9 mouse cellular contexts compared by ENCODE assay signal in genomic region chr13:97007501-97008265, GRCm38 (mm10). TPM values are rescaled to one million over a fixed set of nuclear protein-coding genes. Genes with fewer than 3 reads are reported as not detected.
DNase-seq lines count a peak whose midpoint lies in the region; ATAC-seq and TF ChIP-seq lines count a peak whose summit lies in the region.
"Had no signal": no experiment of that assay in that cellular context is flagged by ENCODE, and none has a peak within 500 bp of the region (broad histone marks: within the 10 kb centered on the region; RNA-seq: fewer than 3 reads in every experiment).

No protein-coding gene starts in this region.

- TF ChIP-seq EP300 in MEL (IDR thresholded peaks at IDR 0.05; ENCODE audit: low read depth in 1 of 2, low read length in 2 of 2), result peak in 1 of 2 experiments; percentile 51; a peak in 2 of 4 replicates

- H3K27me3 ChIP-seq in heart, embryonic 12.5 days (replicated peaks), result no peaks in the 10 kb centered on the region
- H3K27me3 ChIP-seq in MEL (ENCODE audit: control insufficient read depth in 1 of 2, insufficient read depth in 2 of 2, low read length in 2 of 2), result no peaks in the 10 kb centered on the region
- no peaks in the 10 kb centered on the region for H3K27me3 ChIP-seq in hindbrain, embryonic 12.5 days
- H3K27me3 ChIP-seq in liver, embryonic 11.5 days (replicated peaks; ENCODE audit: control insufficient read depth, insufficient read depth, low read length), result no peaks in the 10 kb centered on the region; the same call in 1 of the 2 replicates

- no peak for TF ChIP-seq RAD21 in MEL (IDR thresholded peaks at IDR 0.05; ENCODE audit: low read depth, low read length)

- WGBS in heart, embryonic 12.5 days, result under 1% methylated on average over 20 of the region's 21 CpGs
- WGBS in hindbrain, embryonic 12.5 days, result 2% methylated on average over 18 of the region's 21 CpGs
- WGBS in liver, embryonic 11.5 days, result 2% methylated on average over 19 of the region's 21 CpGs

- TF ChIP-seq POLR2A in MEL (IDR thresholded peaks at IDR 0.05; ENCODE audit: control insufficient read depth in 1 of 2, insufficient read depth in 1 of 2, low read depth in 1 of 2, low read length in 2 of 2, poor library complexity in 1 of 2), result no peak

- H3K36me3 ChIP-seq in heart, embryonic 12.5 days, result no peaks in the 10 kb centered on the region
- H3K36me3 ChIP-seq in MEL (ENCODE audit: control insufficient read depth in 1 of 2, insufficient read depth in 2 of 2, low read length in 2 of 2), result no peaks in the 10 kb centered on the region
- H3K36me3 ChIP-seq in hindbrain, embryonic 12.5 days, result no peaks in the 10 kb centered on the region
- no peaks in the 10 kb centered on the region for H3K36me3 ChIP-seq in liver, embryonic 11.5 days (ENCODE audit: control insufficient read depth, insufficient read depth, low read length)

- no peak overlapping the region for H3K27ac ChIP-seq in heart, embryonic 12.5 days (ENCODE audit: poor library complexity, severe bottlenecking)
- H3K27ac ChIP-seq in MEL (ENCODE audit: control insufficient read depth, low read depth, low read length), result no peak overlapping the region
- peak overlapping the region; percentile 40; the same call in 1 of the 2 replicates for H3K27ac ChIP-seq in hindbrain, embryonic 12.5 days
- H3K27ac ChIP-seq in liver, embryonic 11.5 days (ENCODE audit: low read depth, low read length), result no peak overlapping the region

- DNase-seq in heart, adult 8-10 months (ENCODE audit: low spot score), result no peak
- DNase-seq in MEL (ENCODE audit: low read depth, low spot score), result peak; percentile 44
- peak; percentile 31 for DNase-seq in embryo, embryonic 11.5 days (ENCODE audit: low read depth, low spot score)
- peak; percentile 52 for DNase-seq in liver, embryonic 11.5 days (ENCODE audit: low spot score)
- peak; percentile 75 for DNase-seq in retina, postnatal 1 day
- no peak for DNase-seq in urinary bladder, adult 2 months (ENCODE audit: low spot score)

- ATAC-seq in heart, embryonic 12.5 days (ENCODE audit: insufficient number of reproducible peaks, low FRiP score), result peak; percentile 60; the same call in 1 of the 2 replicates
- peak; percentile 85 for ATAC-seq in hindbrain, embryonic 12.5 days (ENCODE audit: low FRiP score)
- peak; percentile 97 for ATAC-seq in liver, embryonic 11.5 days (replicated peaks; ENCODE audit: low FRiP score)

- peak overlapping the region; percentile 57 for H3K4me3 ChIP-seq in heart, embryonic 12.5 days
- no peak overlapping the region for H3K4me3 ChIP-seq in MEL (ENCODE audit: control insufficient read depth in 1 of 2, insufficient read depth in 1 of 2, low read depth in 2 of 2, low read length in 2 of 2)
- peak overlapping the region; percentile 42 for H3K4me3 ChIP-seq in hindbrain, embryonic 12.5 days
- peak overlapping the region; percentile 50 for H3K4me3 ChIP-seq in liver, embryonic 11.5 days (ENCODE audit: low read depth, low read length)

- peak overlapping the region; percentile 71 for H3K9ac ChIP-seq in heart, embryonic 12.5 days
- H3K9ac ChIP-seq in MEL (ENCODE audit: control insufficient read depth, low read depth, low read length, poor library complexity, severe bottlenecking), result no peak overlapping the region
- peak overlapping the region; percentile 57 for H3K9ac ChIP-seq in hindbrain, embryonic 12.5 days
- H3K9ac ChIP-seq in liver, embryonic 11.5 days (ENCODE audit: low read depth, low read length), result peak overlapping the region; percentile 54

- TF ChIP-seq CTCF in MEL (IDR thresholded peaks at IDR 0.05 in 2 of 3, conservative IDR thresholded peaks at IDR 0.05 in 1 of 3; ENCODE audit: control insufficient read depth in 1 of 3, insufficient read depth in 1 of 3, low read depth in 2 of 3, low read length in 3 of 3, poor library complexity in 1 of 3, severe bottlenecking in 1 of 3), result no peak

- H3K79me2 ChIP-seq in MEL (ENCODE audit: control insufficient read depth, insufficient read depth, low read length, poor library complexity), result no peaks in the 10 kb centered on the region

- no peaks in the 10 kb centered on the region for H3K9me3 ChIP-seq in heart, embryonic 12.5 days (replicated peaks)
- no peaks in the 10 kb centered on the region for H3K9me3 ChIP-seq in MEL (replicated peaks; ENCODE audit: insufficient read depth, low read length)
- H3K9me3 ChIP-seq in hindbrain, embryonic 12.5 days (replicated peaks), result no peaks in the 10 kb centered on the region
- H3K9me3 ChIP-seq in liver, embryonic 11.5 days (ENCODE audit: control insufficient read depth, low read length), result no peaks in the 10 kb centered on the region

- H3K4me1 ChIP-seq in heart, embryonic 12.5 days (replicated peaks), result peaks cover 3% of the 10 kb centered on the region; the same call in 1 of the 2 replicates
- 0 out of 4 replicates have a peak, but pooled peaks cover 0 to 4% of the 10 kb centered on the region in 2 experiments for H3K4me1 ChIP-seq in MEL (ENCODE audit: control insufficient read depth in 1 of 2, insufficient read depth in 2 of 2, low read length in 2 of 2)
- H3K4me1 ChIP-seq in hindbrain, embryonic 12.5 days, result no peaks in the 10 kb centered on the region
- H3K4me1 ChIP-seq in liver, embryonic 11.5 days (replicated peaks; ENCODE audit: control insufficient read depth, insufficient read depth, low read length), result no peaks in the 10 kb centered on the region

- H3K4me2 ChIP-seq in heart, embryonic 12.5 days, result peak overlapping the region; percentile 81
- H3K4me2 ChIP-seq in hindbrain, embryonic 12.5 days (replicated peaks), result peak overlapping the region; percentile 82
- H3K4me2 ChIP-seq in liver, embryonic 11.5 days, result peak overlapping the region; percentile 87

TF ChIP-seq in MEL, 35 proteins besides CTCF, POLR2A, EP300 and RAD21:
- TF ChIP-seq CHD1 (IDR thresholded peaks at IDR 0.05; ENCODE audit: low read depth, low read length) (no peak), TAL1 (IDR thresholded peaks at IDR 0.05; ENCODE audit: low read length) (peak; percentile 69), GATA1 (IDR thresholded peaks at IDR 0.05; ENCODE audit: low read depth, low read length) (peak; percentile 47), TCF12 (IDR thresholded peaks at IDR 0.05; ENCODE audit: low read depth, low read length) (peak; percentile 34; the same call in 1 of the 2 replicates), NRF1 (IDR thresholded peaks at IDR 0.05; ENCODE audit: insufficient read depth, low read depth, low read length, poor library complexity, severe bottlenecking) (no peak)

RNA-seq across cellular contexts. Expression of gene 1700029F12Rik, which starts 26.5 kb away (rescaled TPM):
- polyA plus RNA-seq in heart, embryonic 12.5 days (2016; fragmentation: Nextera tagmentation; extraction: Ambion mirVana), result not detected in 2 replicates
- total RNA-seq in heart, adult 8-10 months (2022), result not detected
- total RNA-seq in MEL (2012; rRNA removed), result not detected in 2 replicates
- polyA plus RNA-seq in MEL (2012; ENCODE audit: insufficient read depth in 1 of 2, insufficient read length in 2 of 2, low read depth in 1 of 2, low replicate concordance in 2 of 2, missing spikeins in 1 of 2), result not detected
- polyA plus RNA-seq in hindbrain, embryonic 12.5 days (2016; fragmentation: Nextera tagmentation; extraction: Ambion mirVana), result not detected in 2 replicates
- not detected in 2 replicates for polyA plus RNA-seq in liver, embryonic 11.5 days (2014; fragmentation: Nextera tagmentation; extraction: Ambion mirVana)
- 0.06 and 0.13 TPM in 2 replicates for polyA plus RNA-seq in urinary bladder, adult 2 months (2012; rRNA removed)
- total RNA-seq: adrenal gland, postnatal 36 days had no signal

RNA-seq across cellular contexts. Expression of gene Fam169a, which starts 59.4 kb away (rescaled TPM):
- 12.4 and 12.9 TPM in 2 replicates for polyA plus RNA-seq in heart, embryonic 12.5 days (2016; fragmentation: Nextera tagmentation; extraction: Ambion mirVana)
- total RNA-seq in heart, adult 8-10 months (2022), result 1 to 10 TPM in 2 of 4 experiments, under 1 TPM in 2; 0.57 to 1.8 (median 1.1) TPM
- total RNA-seq in MEL (2012; rRNA removed), result 0.49 and 0.62 TPM in 2 replicates
- polyA plus RNA-seq in MEL (2012; ENCODE audit: insufficient read depth in 1 of 2, insufficient read length in 2 of 2, low read depth in 1 of 2, low replicate concordance in 2 of 2, missing spikeins in 1 of 2), result under 1 TPM in 1 of 2 experiments, not detected in 1; 0.89 TPM
- 14.8 and 14.9 TPM in 2 replicates for polyA plus RNA-seq in hindbrain, embryonic 12.5 days (2016; fragmentation: Nextera tagmentation; extraction: Ambion mirVana)
- polyA plus RNA-seq in liver, embryonic 11.5 days (2014; fragmentation: Nextera tagmentation; extraction: Ambion mirVana), result 8.9 and 10.0 TPM in 2 replicates
- polyA plus RNA-seq in urinary bladder, adult 2 months (2012; rRNA removed), result 0.18 and 0.21 TPM in 2 replicates

Comparison
In these comparisons a context has a peak if more than half of its experiments do, and no peak if none do; other contexts are left out.
1. H3K4me3 ChIP-seq: peak in heart, embryonic 12.5 days (single experiment), hindbrain, embryonic 12.5 days (single experiment) and liver, embryonic 11.5 days (single experiment); none in MEL (0 of 2).
2. DNase-seq: peak in MEL (single experiment), embryo, embryonic 11.5 days (single experiment), liver, embryonic 11.5 days (single experiment) and retina, postnatal 1 day (single experiment); none in heart, adult 8-10 months (single experiment) and urinary bladder, adult 2 months (single experiment).
3. Peak in every context shown above with its lines, with median percentiles within 50 percentile points of each other: ATAC-seq and H3K4me2 ChIP-seq.